Mouse (Mus musculus) testis, adult 2 months (tissue): ENCODE measurements around the gene Wfs1. TPM values are rescaled to one million over a fixed set of nuclear protein-coding genes. Genes with fewer than 3 reads are reported as not detected.

Experiments used
- H3K27ac ChIP-seq: fragments of 200-500 bp; 2 replicates; pipeline ENCODE4 v1.5.1; 2012; ENCODE audit warnings: low read depth, low read length; ENCODE audit not compliant: control insufficient read depth, insufficient read depth
- H3K27me3 ChIP-seq: fragments of 200-500 bp; 2 replicates; pipeline ENCODE4 v1.6.1; 2012; ENCODE audit warnings: mild to moderate bottlenecking, low read length, moderate library complexity; ENCODE audit not compliant: control insufficient read depth, insufficient read depth
- H3K36me3 ChIP-seq: fragments of 200-500 bp; 2 replicates; pipeline ENCODE4 v1.6.1; 2012; ENCODE audit warnings: mild to moderate bottlenecking, low read length; ENCODE audit not compliant: control insufficient read depth, insufficient read depth
- H3K4me1 ChIP-seq: fragments of 200-500 bp; 2 replicates; pipeline ENCODE4 v1.6.1; 2012; ENCODE audit warnings: low read length; ENCODE audit not compliant: control insufficient read depth, insufficient read depth
- H3K4me3 ChIP-seq: fragments of 200-500 bp; 2 replicates; pipeline ENCODE4 v1.5.1; 2012; ENCODE audit warnings: low read depth, mild to moderate bottlenecking, low read length, moderate library complexity, mixed read lengths; ENCODE audit not compliant: control insufficient read depth
- CTCF ChIP-seq: fragments of 200-500 bp; IDR thresholded peaks from 2 replicates; pipeline ENCODE4 v1.5.1; 2012; ENCODE audit warnings: low read depth, mild to moderate bottlenecking, inconsistent platforms, low read length, moderate library complexity; ENCODE audit not compliant: control insufficient read depth, insufficient read depth, insufficient replicate concordance
- POLR2A ChIP-seq: fragments of 200-500 bp; IDR thresholded peaks from 2 replicates; pipeline ENCODE4 v1.6.1; 2012; ENCODE audit warnings: low read depth, mild to moderate bottlenecking, inconsistent platforms, low read length, moderate library complexity; ENCODE audit not compliant: control insufficient read depth
- polyA plus RNA-seq: library from polyadenylated mRNA; depleted of rRNA; stranded (reverse); fragments of >200 nt; gene quantifications from 2 replicates; pipeline ENCODE4 v1.2.3, GENCODE M21; 2012

Wfs1 gene
- polyA plus RNA-seq, 1 experiment: 1.6 TPM

DNA sequence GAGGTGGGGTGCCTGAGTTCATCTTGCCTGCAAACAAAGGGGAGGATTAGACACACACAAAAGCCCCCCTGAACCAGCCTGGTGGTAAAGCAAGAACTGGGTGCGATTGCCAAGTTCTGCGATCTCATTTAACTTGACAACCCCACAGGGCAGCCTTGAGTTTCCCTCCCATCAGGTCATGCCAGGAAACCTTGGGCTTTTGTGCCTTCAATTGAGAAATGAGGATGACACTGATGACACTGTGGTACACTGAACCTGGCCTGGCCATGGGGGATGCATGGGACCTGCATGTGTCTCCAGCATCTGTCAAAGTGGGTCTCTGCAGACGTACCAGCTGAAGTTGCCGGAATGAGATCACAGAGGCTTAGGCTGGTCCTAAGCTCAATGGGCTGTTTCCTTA, 6.7 kb downstream of the Wfs1 start:
- H3K27ac ChIP-seq: no peak overlapping the region
- H3K36me3 ChIP-seq: no peaks in the 10 kb centered on the region
- no peaks in the 10 kb centered on the region for H3K4me1 ChIP-seq
- TF ChIP-seq POLR2A (no peak), CTCF (no peak)
- no peak overlapping the region for H3K4me3 ChIP-seq
- no peaks in the 10 kb centered on the region for H3K27me3 ChIP-seq

DNA sequence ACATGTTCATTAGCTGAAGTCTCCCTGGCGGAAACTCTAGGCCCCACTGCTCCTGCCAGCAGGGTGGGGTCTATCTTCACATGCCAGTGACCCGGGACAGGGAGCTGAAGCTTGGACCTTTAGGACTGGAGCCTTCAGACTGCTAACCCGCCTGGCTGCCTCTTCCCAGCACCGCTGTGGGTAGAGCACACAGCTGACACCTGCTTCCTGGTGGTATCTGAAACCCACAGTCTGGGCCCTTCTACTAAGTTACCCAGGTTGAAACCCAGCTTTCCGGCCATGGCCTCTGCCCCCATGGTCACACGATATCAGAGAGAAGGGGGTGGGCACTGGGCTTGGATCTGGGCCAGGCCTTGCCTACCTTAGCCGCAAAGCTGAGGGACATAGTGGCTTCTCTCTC, 9.4 kb downstream of the Wfs1 start:
- TF ChIP-seq POLR2A (no peak), CTCF (no peak)
- Histone ChIP-seq H3K36me3 (no peaks in the 10 kb centered on the region), H3K4me1 (no peaks in the 10 kb centered on the region), H3K27ac (no peak overlapping the region), H3K4me3 (no peak overlapping the region), H3K27me3 (no peaks in the 10 kb centered on the region)

DNA sequence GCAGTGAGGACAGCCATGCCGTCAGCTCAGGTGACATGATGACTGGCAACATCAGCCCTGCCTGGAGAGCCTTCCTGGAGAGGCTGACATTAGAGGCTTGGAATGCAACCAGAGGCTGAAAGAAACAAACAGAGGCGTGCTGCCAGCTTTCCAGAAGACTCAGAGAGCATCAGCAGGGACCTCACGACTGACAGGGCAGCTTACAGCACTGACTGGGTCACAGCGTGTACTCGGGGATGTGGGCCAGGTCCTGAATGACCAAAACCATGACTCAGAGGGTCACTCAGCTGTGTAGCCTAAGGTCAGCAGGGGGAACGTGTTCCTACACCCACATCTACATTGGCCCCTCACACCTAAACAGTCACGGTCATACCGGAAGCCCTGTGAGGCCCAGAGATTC, 10.0 kb downstream of the Wfs1 start:
- Histone ChIP-seq H3K27me3 (no peaks in the 10 kb centered on the region), H3K4me3 (no peak overlapping the region), H3K36me3 (no peaks in the 10 kb centered on the region), H3K27ac (no peak overlapping the region), H3K4me1 (no peaks in the 10 kb centered on the region)
- TF ChIP-seq POLR2A (no peak), CTCF (no peak)

GRCm38 (mm10) chr5:36977809-36978208, 11.2 kb downstream of the Wfs1 start:
- TF ChIP-seq CTCF (no peak), POLR2A (no peak)
- H3K4me3 ChIP-seq: no peak overlapping the region
- H3K36me3 ChIP-seq: no peaks in the 10 kb centered on the region
- H3K27me3 ChIP-seq: no peaks in the 10 kb centered on the region
- no peaks in the 10 kb centered on the region for H3K4me1 ChIP-seq
- no peak overlapping the region for H3K27ac ChIP-seq

DNA sequence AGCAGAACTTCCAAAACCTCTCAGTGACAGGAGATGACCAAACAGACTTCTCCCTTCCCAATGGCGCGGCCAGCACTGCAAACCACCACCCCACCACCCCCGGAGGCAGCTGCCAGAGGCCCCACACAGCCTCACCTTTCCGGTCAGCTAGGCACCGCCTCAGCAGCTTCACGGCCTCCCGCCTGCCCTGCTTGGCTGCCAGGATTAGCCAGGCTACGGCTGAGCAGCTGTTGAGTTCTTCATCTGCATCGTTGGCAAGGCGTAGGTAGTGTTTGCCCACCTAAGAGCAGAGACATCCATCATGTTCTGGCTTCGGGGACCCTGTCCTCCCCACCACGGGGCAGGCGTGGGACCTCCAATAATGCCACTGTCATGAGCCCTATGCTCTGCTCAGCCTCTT, 13.7 kb downstream of the Wfs1 start:
- TF ChIP-seq CTCF: no peak
- no peak for TF ChIP-seq POLR2A
- H3K4me3 ChIP-seq: no peak overlapping the region
- H3K4me1 ChIP-seq: no peaks in the 10 kb centered on the region
- no peak overlapping the region for H3K27ac ChIP-seq
- no peaks in the 10 kb centered on the region for H3K27me3 ChIP-seq
- no peaks in the 10 kb centered on the region for H3K36me3 ChIP-seq

- no peak overlapping the region for H3K27ac ChIP-seq
- H3K4me3 ChIP-seq: no peak overlapping the region
- H3K36me3 ChIP-seq: no peaks in the 10 kb centered on the region
- TF ChIP-seq POLR2A: no peak
- TF ChIP-seq CTCF: no peak
- H3K4me1 ChIP-seq: no peaks in the 10 kb centered on the region
- H3K27me3 ChIP-seq: no peaks in the 10 kb centered on the region
Measured at GRCm38 (mm10) chr5:36971587-36971986, 17.4 kb downstream of the Wfs1 start.

- H3K27me3 ChIP-seq: no peaks in the 10 kb centered on the region
- no peak overlapping the region for H3K27ac ChIP-seq
- no peak overlapping the region for H3K4me3 ChIP-seq
- TF ChIP-seq CTCF (no peak), POLR2A (no peak)
- no peaks in the 10 kb centered on the region for H3K4me1 ChIP-seq
- H3K36me3 ChIP-seq: no peaks in the 10 kb centered on the region
Measured at GRCm38 (mm10) chr5:36960501-36960900, 28.5 kb downstream of the Wfs1 start.

GRCm38 (mm10) chr5:36958837-36959236, 30.2 kb downstream of the Wfs1 start:
- TF ChIP-seq CTCF (peak; percentile 78), POLR2A (no peak)
- Histone ChIP-seq H3K4me1 (no peaks in the 10 kb centered on the region), H3K4me3 (no peak overlapping the region), H3K27ac (no peak overlapping the region), H3K36me3 (no peaks in the 10 kb centered on the region), H3K27me3 (no peaks in the 10 kb centered on the region)
